Mouse (Mus musculus) macrophage (primary cell): ENCODE measurements around the gene Sstr4. TPM values are rescaled to one million over a fixed set of nuclear protein-coding genes. Genes with fewer than 3 reads are reported as not detected.

Source experiments
- H3K27ac ChIP-seq: fragments of 350-480 bp; formaldehyde crosslinking; 2 replicates; pipeline ENCODE4 v1.9.0; 2021
- H3K36me3 ChIP-seq: fragments of 350-480 bp; formaldehyde crosslinking; 2 replicates; pipeline ENCODE4 v1.9.0; 2021; ENCODE audit errors: inconsistent target
- H3K4me3 ChIP-seq: fragments of 350-480 bp; formaldehyde crosslinking; 2 replicates; pipeline ENCODE4 v1.9.0; 2021; ENCODE audit errors: inconsistent target
- H3K79me2 ChIP-seq: fragments of 350-480 bp; formaldehyde crosslinking; 2 replicates; pipeline ENCODE4 v1.9.0; 2021; ENCODE audit errors: inconsistent target
- WGBS: methylation state at CpG from one replicate; pipeline ENCODE4 v1.1.7; 2026; ENCODE audit warnings: inconsistent platforms; ENCODE audit not compliant: missing documents; 5-methylcytosine and 5-hydroxymethylcytosine counted together
- polyA plus RNA-seq: library from polyadenylated mRNA; stranded (reverse); fragments of 250-400 nt; gene quantifications from 3 replicates; pipeline ENCODE4 v1.2.4, GENCODE M21; 2018; ENCODE audit warnings: inconsistent platforms

Gene Sstr4
- polyA plus RNA-seq, 1 experiment from 2014 or later = not detected

GRCm38 (mm10) chr2:148406971-148407869 lies 12.1 kb downstream of the Sstr4 start:
- 11% methylated on average over 55 of the region's 55 CpGs for whole genome bisulfite sequencing
- Histone ChIP-seq H3K36me3 (no peaks in the 10 kb centered on the region), H3K4me3 (peak overlapping the region; percentile 59), H3K79me2 (peaks cover 50% of the 10 kb centered on the region), H3K27ac (peak overlapping the region; percentile 82)

DNA sequence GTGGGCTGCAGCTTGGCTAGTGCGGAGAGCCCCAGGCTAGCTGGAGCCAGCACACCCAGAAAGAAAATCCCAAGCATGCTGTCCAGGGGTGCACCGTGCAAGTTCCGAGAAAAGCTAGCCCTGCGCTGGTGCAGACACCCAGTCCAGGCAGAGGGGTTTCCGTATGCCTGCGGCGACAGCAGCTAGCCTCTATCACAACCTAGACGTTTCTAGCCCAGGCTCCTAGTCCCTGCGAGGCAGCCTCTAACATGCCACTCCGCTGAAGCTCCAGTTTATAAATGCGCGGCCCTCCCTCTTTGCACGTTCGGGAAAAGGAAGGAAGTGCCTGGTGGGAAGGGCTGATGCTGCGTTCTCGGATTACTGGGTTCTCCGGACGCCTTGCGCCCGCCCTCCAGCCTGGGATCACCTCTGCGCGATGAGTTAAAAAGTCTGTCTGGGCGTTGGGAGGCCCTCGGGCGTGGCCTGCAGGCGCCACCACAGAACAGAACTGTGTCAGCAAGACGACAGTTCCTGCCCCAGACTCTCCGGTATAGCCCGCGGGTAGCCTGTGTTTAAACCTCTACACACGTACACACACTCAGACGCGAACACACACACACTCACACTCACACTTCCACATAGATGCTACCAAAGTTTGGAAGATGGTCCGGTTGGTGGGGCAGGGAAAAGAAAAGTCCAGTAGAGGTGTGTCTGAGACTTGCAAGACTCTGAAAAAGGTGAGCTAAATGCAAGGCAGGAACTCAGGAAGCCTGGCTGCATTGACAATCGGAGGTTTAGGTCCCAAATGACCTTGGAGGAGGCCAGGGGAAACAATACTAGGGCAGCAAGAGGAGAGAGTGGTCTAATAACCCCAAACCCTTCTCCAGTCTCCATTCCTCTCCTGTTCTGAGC lies 13.0 kb downstream of the Sstr4 start, which contains the start of gene Thbd:
Gene Thbd, minus strand, starts transcription at position 319 of the 891 bp plus-strand sequence.
- Histone ChIP-seq H3K27ac (peak within 1 kb of the TSS; percentile 82), H3K36me3 (no peaks in the 10 kb centered on the region), H3K79me2 (peaks cover 47% of the 10 kb centered on the region), H3K4me3 (peak within 1 kb of the TSS; percentile 59)
- WGBS = 2% methylated on average over 35 of the region's 35 CpGs

- Histone ChIP-seq H3K79me2 (peaks cover 41% of the 10 kb centered on the region), H3K4me3 (peak overlapping the region; percentile 59), H3K27ac (peak overlapping the region; percentile 82), H3K36me3 (no peaks in the 10 kb centered on the region)
- 13% methylated on average over 6 of the region's 6 CpGs for WGBS
These were observed 13.6 kb downstream of the Sstr4 start for GRCm38 (mm10) chr2:148408761-148409120.

GRCm38 (mm10) chr2:148409141-148409540 lies 14.0 kb downstream of the Sstr4 start:
- WGBS = 4% methylated on average over 9 of the region's 9 CpGs
- peak overlapping the region; percentile 82; the same call in 1 of the 2 replicates for H3K27ac ChIP-seq
- H3K36me3 ChIP-seq = no peaks in the 10 kb centered on the region
- H3K4me3 ChIP-seq = no peak overlapping the region; the same call in 1 of the 2 replicates
- peaks cover 37% of the 10 kb centered on the region for H3K79me2 ChIP-seq

DNA sequence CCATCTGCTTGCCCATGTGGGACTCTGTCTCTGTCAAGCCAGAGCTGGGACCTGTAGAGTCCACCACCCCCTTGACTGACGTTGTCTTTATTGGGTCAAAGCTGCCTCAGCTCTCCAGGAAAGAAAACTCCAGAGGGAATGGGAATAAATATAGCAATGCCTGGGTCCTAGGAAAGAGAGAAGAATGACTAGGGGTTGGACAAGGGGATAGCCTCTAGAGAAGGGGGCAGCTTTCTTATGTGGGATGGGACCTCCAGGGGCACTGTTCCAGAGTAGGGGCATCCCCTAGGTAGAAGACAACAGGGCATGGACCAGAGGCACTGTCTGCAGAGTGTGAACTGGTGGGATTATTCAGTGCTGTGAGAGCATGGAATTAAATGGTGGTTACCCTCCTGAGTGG lies 14.7 kb downstream of the Sstr4 start:
- Histone ChIP-seq H3K4me3 (no peak overlapping the region), H3K36me3 (no peaks in the 10 kb centered on the region), H3K27ac (no peak overlapping the region), H3K79me2 (peaks cover 30% of the 10 kb centered on the region)
- WGBS = 50% methylated on average over 1 of the region's 1 CpGs

DNA sequence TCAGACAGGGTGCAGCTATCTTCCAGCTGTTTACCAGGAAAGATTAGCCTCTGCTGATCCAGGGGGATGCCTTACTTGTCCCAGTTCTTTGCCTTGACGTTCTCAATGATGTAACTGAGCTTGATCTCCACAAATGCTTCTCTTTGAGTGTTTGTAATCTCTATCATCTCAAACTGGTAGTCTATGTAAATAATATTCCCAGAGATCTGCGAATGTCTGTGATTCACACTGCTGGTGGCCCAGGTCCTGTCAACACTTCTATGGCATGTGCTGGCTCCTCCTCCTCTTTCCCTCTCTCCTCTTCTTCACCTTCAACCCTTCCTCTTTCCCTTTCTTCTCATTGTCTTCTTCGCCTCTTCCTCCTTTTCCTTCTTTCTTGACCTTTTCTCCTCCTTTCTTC lies 24.0 kb downstream of the Sstr4 start:
- Histone ChIP-seq H3K4me3 (no peak overlapping the region), H3K79me2 (no peaks in the 10 kb centered on the region), H3K36me3 (no peaks in the 10 kb centered on the region), H3K27ac (no peak overlapping the region)
- 90% methylated on average over 3 of the region's 3 CpGs for WGBS

GRCm38 (mm10) chr2:148419776-148420175 lies 24.6 kb downstream of the Sstr4 start:
- Histone ChIP-seq H3K79me2 (no peaks in the 10 kb centered on the region), H3K36me3 (no peaks in the 10 kb centered on the region), H3K27ac (no peak overlapping the region), H3K4me3 (no peak overlapping the region)
- 100% methylated on average over 2 of the region's 2 CpGs for WGBS

GRCm38 (mm10) chr2:148421112-148421511 lies 26.0 kb downstream of the Sstr4 start:
- no CpG with 5 or more reads among the region's 1 CpGs for WGBS
- H3K27ac ChIP-seq = no peak overlapping the region
- no peak overlapping the region for H3K4me3 ChIP-seq
- no peaks in the 10 kb centered on the region for H3K79me2 ChIP-seq
- H3K36me3 ChIP-seq = no peaks in the 10 kb centered on the region

- H3K36me3 ChIP-seq = no peaks in the 10 kb centered on the region
- no peak overlapping the region for H3K4me3 ChIP-seq
- WGBS = 88% methylated on average over 1 of the region's 1 CpGs
- H3K79me2 ChIP-seq = no peaks in the 10 kb centered on the region
- H3K27ac ChIP-seq = no peak overlapping the region
These were observed 26.6 kb downstream of the Sstr4 start for GRCm38 (mm10) chr2:148421706-148422105.

GRCm38 (mm10) chr2:148425709-148426382 lies 30.7 kb downstream of the Sstr4 start:
- H3K27ac ChIP-seq = no peak overlapping the region

GRCm38 (mm10) chr2:148427553-148427952 lies 32.4 kb downstream of the Sstr4 start:
- Histone ChIP-seq H3K79me2 (peaks cover 38% of the 10 kb centered on the region), H3K4me3 (no peak overlapping the region), H3K27ac (peak overlapping the region; percentile 51; the same call in 1 of the 2 replicates), H3K36me3 (peaks cover 11% of the 10 kb centered on the region)
- 84% methylated on average over 3 of the region's 3 CpGs for WGBS

More at GRCm38 (mm10) chr2:148425709-148426382, 30.7 kb downstream of the Sstr4 start:
- Histone ChIP-seq H3K36me3 (peaks cover 3% of the 10 kb centered on the region; the same call in 1 of the 2 replicates), H3K4me3 (no peak overlapping the region), H3K79me2 (peaks cover 22% of the 10 kb centered on the region; the same call in 1 of the 2 replicates)
- WGBS = 38% methylated on average over 5 of the region's 5 CpGs

GRCm38 (mm10) chr2:148428523-148428922 lies 33.4 kb downstream of the Sstr4 start:
- no peak overlapping the region for H3K4me3 ChIP-seq
- WGBS = 40% methylated on average over 3 of the region's 3 CpGs
- H3K27ac ChIP-seq = peak overlapping the region; percentile 51
- H3K79me2 ChIP-seq = peaks cover 47% of the 10 kb centered on the region
- peaks cover 21% of the 10 kb centered on the region for H3K36me3 ChIP-seq

GRCm38 (mm10) chr2:148429001-148429505 lies 33.9 kb downstream of the Sstr4 start:
- Histone ChIP-seq H3K79me2 (peaks cover 53% of the 10 kb centered on the region), H3K4me3 (no peak overlapping the region), H3K27ac (peak overlapping the region; percentile 51), H3K36me3 (peaks cover 26% of the 10 kb centered on the region)

DNA sequence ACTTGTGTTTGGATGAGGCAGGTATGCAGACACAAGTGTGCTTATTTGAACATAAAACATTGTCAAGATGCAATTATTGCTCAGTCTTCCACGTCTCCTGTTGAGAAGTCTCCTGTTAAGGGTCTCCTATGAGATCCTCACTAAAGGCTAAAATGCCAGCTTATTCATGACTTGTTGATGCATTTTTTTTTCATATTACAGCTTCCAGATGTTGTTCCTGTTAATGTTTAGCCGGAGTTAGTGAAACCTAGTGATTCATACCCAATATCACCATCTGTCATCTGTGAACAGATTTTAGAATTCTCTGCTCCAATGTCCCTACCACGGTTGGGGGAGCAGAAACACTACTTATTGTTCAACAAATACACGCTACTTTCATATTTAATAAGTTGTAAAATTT lies 35.8 kb downstream of the Sstr4 start:
- H3K27ac ChIP-seq = no peak overlapping the region
- H3K79me2 ChIP-seq = peaks cover 72% of the 10 kb centered on the region
- WGBS = 88% methylated on average over 4 of the region's 4 CpGs
- no peak overlapping the region for H3K4me3 ChIP-seq
- H3K36me3 ChIP-seq = peaks cover 31% of the 10 kb centered on the region
